Comparison of ENCODE assay signal across 15 mouse cellular contexts in genomic region chr2:30261064-30261736, GRCm38 (mm10). TPM values are rescaled to one million over a fixed set of nuclear protein-coding genes. Genes with fewer than 3 reads are reported as not detected.
DNase-seq lines count a peak whose midpoint lies in the region; ATAC-seq and TF ChIP-seq lines count a peak whose summit lies in the region.
"Had no signal": no experiment of that assay in that cellular context is flagged by ENCODE, and none has a peak within 500 bp of the region (broad histone marks: within the 10 kb centered on the region; RNA-seq: fewer than 3 reads in every experiment).

No protein-coding gene starts in this region.

- H3K27me3 ChIP-seq in forebrain, postnatal 0 days (ENCODE audit: insufficient read depth, low read length) = no peaks in the 10 kb centered on the region
- H3K27me3 ChIP-seq in forebrain, embryonic 14.5 days (replicated peaks; ENCODE audit: control insufficient read depth, insufficient read depth, low read length) = no peaks in the 10 kb centered on the region
- no peaks in the 10 kb centered on the region for H3K27me3 ChIP-seq in hindbrain, postnatal 0 days (ENCODE audit: insufficient read depth, low read length)
- H3K27me3 ChIP-seq in hindbrain, embryonic 10.5 days (ENCODE audit: insufficient read depth, poor library complexity, severe bottlenecking) = no peaks in the 10 kb centered on the region
- H3K27me3 ChIP-seq in lung, postnatal 0 days (replicated peaks; ENCODE audit: insufficient read depth, low read length) = no peaks in the 10 kb centered on the region
- H3K27me3 ChIP-seq in stomach, postnatal 0 days (ENCODE audit: control insufficient read depth, insufficient read depth, low read length) = no peaks in the 10 kb centered on the region

- no peak for DNase-seq in forebrain, postnatal 0 days
- DNase-seq in forebrain, embryonic 14.5 days (ENCODE audit: low spot score) = no peak
- peak; percentile 27 for DNase-seq in hindbrain, postnatal 0 days (ENCODE audit: low spot score)
- DNase-seq in hindbrain, embryonic 10.5 days (ENCODE audit: low spot score) = no peak
- no peak for DNase-seq in lung, postnatal 0 days (ENCODE audit: low spot score)
- no peak for DNase-seq in lung, postnatal 14 days
- DNase-seq in stomach, postnatal 0 days (ENCODE audit: low spot score) = no peak
- no peak for DNase-seq in c-Kit-positive CD71-positive TER-119-positive erythroid progenitor cells, embryonic 14.5 days (ENCODE audit: low spot score)
- DNase-seq: adrenal gland, postnatal 14 days; cerebellum, adult 11 months had no signal

- no peak overlapping the region for H3K27ac ChIP-seq in forebrain, postnatal 0 days (ENCODE audit: low read depth, low read length)
- no peak overlapping the region for H3K27ac ChIP-seq in forebrain, embryonic 14.5 days (ENCODE audit: low read depth, low read length)
- peak overlapping the region; percentile 51; the same call in 1 of the 2 replicates for H3K27ac ChIP-seq in hindbrain, postnatal 0 days
- no peak overlapping the region for H3K27ac ChIP-seq in hindbrain, embryonic 10.5 days
- no peak overlapping the region for H3K27ac ChIP-seq in lung, postnatal 0 days (ENCODE audit: low read length)
- H3K27ac ChIP-seq in stomach, postnatal 0 days (replicated peaks) = no peak overlapping the region

- no peak for ATAC-seq in forebrain, postnatal 0 days
- no peak for ATAC-seq in forebrain, embryonic 14.5 days
- no peak for ATAC-seq in hindbrain, postnatal 0 days
- ATAC-seq in lung, postnatal 0 days = no peak
- no peak for ATAC-seq in stomach, postnatal 0 days (ENCODE audit: low FRiP score, low TSS enrichment)

- no peaks in the 10 kb centered on the region for H3K9me3 ChIP-seq in forebrain, postnatal 0 days (ENCODE audit: low read length)
- H3K9me3 ChIP-seq in forebrain, embryonic 14.5 days (replicated peaks; ENCODE audit: control insufficient read depth, low read length) = no peaks in the 10 kb centered on the region
- H3K9me3 ChIP-seq in hindbrain, postnatal 0 days (ENCODE audit: low read length) = no peaks in the 10 kb centered on the region
- no peaks in the 10 kb centered on the region for H3K9me3 ChIP-seq in hindbrain, embryonic 10.5 days
- no peaks in the 10 kb centered on the region for H3K9me3 ChIP-seq in lung, postnatal 0 days (ENCODE audit: low read length)
- H3K9me3 ChIP-seq in stomach, postnatal 0 days (ENCODE audit: control insufficient read depth, low read length) = no peaks in the 10 kb centered on the region

- TF ChIP-seq CTCF in forebrain, postnatal 0 days (IDR thresholded peaks at IDR 0.05; ENCODE audit: low read depth) = peak; percentile 26; the same call in 1 of the 2 replicates
- peak; percentile 32 for TF ChIP-seq CTCF in hindbrain, postnatal 0 days (IDR thresholded peaks at IDR 0.05; ENCODE audit: low read depth)
- peak; percentile 43 for TF ChIP-seq CTCF in lung, postnatal 0 days (IDR thresholded peaks at IDR 0.05)
- TF ChIP-seq CTCF in stomach, postnatal 0 days (IDR thresholded peaks at IDR 0.05; ENCODE audit: low read depth) = peak; percentile 53

- H3K4me3 ChIP-seq in forebrain, postnatal 0 days (ENCODE audit: low read depth, low read length) = no peak overlapping the region
- no peak overlapping the region for H3K4me3 ChIP-seq in forebrain, embryonic 14.5 days (ENCODE audit: low read depth, low read length)
- H3K4me3 ChIP-seq in hindbrain, postnatal 0 days (ENCODE audit: low read length) = no peak overlapping the region
- no peak overlapping the region for H3K4me3 ChIP-seq in hindbrain, embryonic 10.5 days
- no peak overlapping the region for H3K4me3 ChIP-seq in lung, postnatal 0 days (ENCODE audit: low read depth, low read length)
- H3K4me3 ChIP-seq in stomach, postnatal 0 days (ENCODE audit: low read depth, low read length) = no peak overlapping the region

- no peak overlapping the region for H3K4me2 ChIP-seq in forebrain, postnatal 0 days (ENCODE audit: low read depth)
- H3K4me2 ChIP-seq in forebrain, embryonic 14.5 days (ENCODE audit: low read length) = no peak overlapping the region
- H3K4me2 ChIP-seq in hindbrain, postnatal 0 days (ENCODE audit: low read depth, low read length) = no peak overlapping the region
- H3K4me2 ChIP-seq in lung, postnatal 0 days (replicated peaks; ENCODE audit: low read depth, low read length) = no peak overlapping the region
- H3K4me2 ChIP-seq in stomach, postnatal 0 days (replicated peaks; ENCODE audit: low read depth) = no peak overlapping the region

- WGBS in forebrain, postnatal 0 days = 77% methylated on average over 4 of the region's 4 CpGs
- 90% methylated on average over 4 of the region's 4 CpGs for WGBS in forebrain, embryonic 14.5 days
- WGBS in hindbrain, postnatal 0 days = 80% methylated on average over 4 of the region's 4 CpGs
- 90% methylated on average over 4 of the region's 4 CpGs for WGBS in hindbrain, embryonic 10.5 days
- WGBS in lung, postnatal 0 days = 84% methylated on average over 4 of the region's 4 CpGs
- WGBS in stomach, postnatal 0 days = 81% methylated on average over 4 of the region's 4 CpGs

- H3K36me3 ChIP-seq in forebrain, postnatal 0 days (ENCODE audit: insufficient read depth) = peaks cover 64% of the 10 kb centered on the region
- peaks cover 86% of the 10 kb centered on the region for H3K36me3 ChIP-seq in forebrain, embryonic 14.5 days (ENCODE audit: control insufficient read depth, insufficient read depth, low read length)
- peaks cover 44% of the 10 kb centered on the region for H3K36me3 ChIP-seq in hindbrain, postnatal 0 days (ENCODE audit: insufficient read depth, low read length)
- H3K36me3 ChIP-seq in hindbrain, embryonic 10.5 days = peaks cover 100% of the 10 kb centered on the region
- peaks cover 43% of the 10 kb centered on the region for H3K36me3 ChIP-seq in lung, postnatal 0 days (ENCODE audit: insufficient read depth, low read length)
- H3K36me3 ChIP-seq in stomach, postnatal 0 days (ENCODE audit: control insufficient read depth, insufficient read depth, low read length) = peaks cover 35% of the 10 kb centered on the region

- peaks cover 3% of the 10 kb centered on the region; the same call in 1 of the 2 replicates for H3K4me1 ChIP-seq in forebrain, postnatal 0 days (ENCODE audit: insufficient read depth)
- H3K4me1 ChIP-seq in forebrain, embryonic 14.5 days (ENCODE audit: control insufficient read depth, insufficient read depth, low read length) = peaks cover 13% of the 10 kb centered on the region; the same call in 1 of the 2 replicates
- peaks cover 21% of the 10 kb centered on the region for H3K4me1 ChIP-seq in hindbrain, postnatal 0 days (ENCODE audit: insufficient read depth, low read length)
- H3K4me1 ChIP-seq in hindbrain, embryonic 10.5 days (replicated peaks) = peaks cover 22% of the 10 kb centered on the region
- peaks cover 21% of the 10 kb centered on the region for H3K4me1 ChIP-seq in lung, postnatal 0 days (ENCODE audit: insufficient read depth, low read depth, low read length)
- peaks cover 15% of the 10 kb centered on the region for H3K4me1 ChIP-seq in stomach, postnatal 0 days (replicated peaks; ENCODE audit: control insufficient read depth, insufficient read depth)

- TF ChIP-seq EP300 in lung, postnatal 0 days (IDR thresholded peaks at IDR 0.05) = no peak
- TF ChIP-seq EP300 in stomach, postnatal 0 days (optimal IDR thresholded peaks at IDR 0.05) = no peak

- H3K9ac ChIP-seq in forebrain, postnatal 0 days = no peak overlapping the region
- H3K9ac ChIP-seq in forebrain, embryonic 14.5 days (ENCODE audit: low read length) = no peak overlapping the region
- no peak overlapping the region for H3K9ac ChIP-seq in hindbrain, postnatal 0 days (replicated peaks; ENCODE audit: low read length)
- no peak overlapping the region for H3K9ac ChIP-seq in lung, postnatal 0 days (replicated peaks; ENCODE audit: low read depth)
- H3K9ac ChIP-seq in stomach, postnatal 0 days (ENCODE audit: low read length) = no peak overlapping the region

RNA-seq across cellular contexts. Expression of gene Phyhd1, which starts 4.8 kb away (rescaled TPM):
- total RNA-seq in forebrain, postnatal 0 days (2014; rRNA removed) = 6.3 and 15.7 TPM in 2 replicates
- polyA plus RNA-seq in forebrain, postnatal 0 days (2015; fragmentation: Nextera tagmentation; extraction: Ambion mirVana) = 5.0 and 6.3 TPM in 2 replicates
- 6.3 and 6.6 TPM in 2 replicates for polyA plus RNA-seq in forebrain, embryonic 14.5 days (2014; fragmentation: Nextera tagmentation; extraction: Ambion mirVana)
- 5.6 and 8.9 TPM in 2 replicates for total RNA-seq in hindbrain, postnatal 0 days (2014; rRNA removed)
- 6.2 and 7.4 TPM in 2 replicates for polyA plus RNA-seq in hindbrain, postnatal 0 days (2015; fragmentation: Nextera tagmentation; extraction: Ambion mirVana)
- 3.1 and 5.5 TPM in 2 replicates for polyA plus RNA-seq in hindbrain, embryonic 10.5 days (2016; fragmentation: Nextera tagmentation; extraction: Ambion mirVana)
- polyA plus RNA-seq in lung, postnatal 0 days (2015; fragmentation: Nextera tagmentation; extraction: Ambion mirVana) = 9.5 and 13.4 TPM in 2 replicates
- polyA plus RNA-seq in stomach, postnatal 0 days (2015; fragmentation: Nextera tagmentation; extraction: Ambion mirVana) = 5.8 and 7.1 TPM in 2 replicates

RNA-seq across cellular contexts. Expression of gene Gm28038, which starts 19.6 kb away (rescaled TPM):
- 2.4 TPM in 1 of 2 replicates, not detected in the other for total RNA-seq in forebrain, postnatal 0 days (2014; rRNA removed)
- polyA plus RNA-seq in forebrain, postnatal 0 days (2015; fragmentation: Nextera tagmentation; extraction: Ambion mirVana) = not detected in 2 replicates
- not detected in 2 replicates for polyA plus RNA-seq in forebrain, embryonic 14.5 days (2014; fragmentation: Nextera tagmentation; extraction: Ambion mirVana)
- total RNA-seq in hindbrain, postnatal 0 days (2014; rRNA removed) = not detected in 2 replicates
- not detected in 2 replicates for polyA plus RNA-seq in hindbrain, postnatal 0 days (2015; fragmentation: Nextera tagmentation; extraction: Ambion mirVana)
- not detected in 2 replicates for polyA plus RNA-seq in hindbrain, embryonic 10.5 days (2016; fragmentation: Nextera tagmentation; extraction: Ambion mirVana)
- not detected in 2 replicates for polyA plus RNA-seq in lung, postnatal 0 days (2015; fragmentation: Nextera tagmentation; extraction: Ambion mirVana)
- not detected in 2 replicates for polyA plus RNA-seq in stomach, postnatal 0 days (2015; fragmentation: Nextera tagmentation; extraction: Ambion mirVana)
- total RNA-seq: adrenal gland, postnatal 14 days; heart, adult 18-20 months; left cerebral cortex, postnatal 4 days had no signal
- polyA plus RNA-seq: intestine, embryonic 14.5 days; lung, adult 2 months; myocyte had no signal

RNA-seq across cellular contexts. Expression of gene Gm28035, which starts 20.8 kb away (rescaled TPM):
- total RNA-seq in forebrain, postnatal 0 days (2014; rRNA removed) = 4.2 and 5.1 TPM in 2 replicates
- polyA plus RNA-seq in forebrain, postnatal 0 days (2015; fragmentation: Nextera tagmentation; extraction: Ambion mirVana) = 0.13 and 0.16 TPM in 2 replicates
- 0.34 and 0.56 TPM in 2 replicates for polyA plus RNA-seq in forebrain, embryonic 14.5 days (2014; fragmentation: Nextera tagmentation; extraction: Ambion mirVana)
- total RNA-seq in hindbrain, postnatal 0 days (2014; rRNA removed) = 6.8 and 15.1 TPM in 2 replicates
- 0.25 and 0.31 TPM in 2 replicates for polyA plus RNA-seq in hindbrain, postnatal 0 days (2015; fragmentation: Nextera tagmentation; extraction: Ambion mirVana)
- 0.10 TPM in 1 of 2 replicates, not detected in the other for polyA plus RNA-seq in hindbrain, embryonic 10.5 days (2016; fragmentation: Nextera tagmentation; extraction: Ambion mirVana)
- 0.12 and 0.21 TPM in 2 replicates for polyA plus RNA-seq in lung, postnatal 0 days (2015; fragmentation: Nextera tagmentation; extraction: Ambion mirVana)
- 0.05 and 0.11 TPM in 2 replicates for polyA plus RNA-seq in stomach, postnatal 0 days (2015; fragmentation: Nextera tagmentation; extraction: Ambion mirVana)

RNA-seq across cellular contexts. Expression of gene Lrrc8a, which starts 23.7 kb away (rescaled TPM):
- 32.3 and 44.5 TPM in 2 replicates for total RNA-seq in forebrain, postnatal 0 days (2014; rRNA removed)
- polyA plus RNA-seq in forebrain, postnatal 0 days (2015; fragmentation: Nextera tagmentation; extraction: Ambion mirVana) = 48.0 and 55.3 TPM in 2 replicates
- 61.8 and 66.8 TPM in 2 replicates for polyA plus RNA-seq in forebrain, embryonic 14.5 days (2014; fragmentation: Nextera tagmentation; extraction: Ambion mirVana)
- total RNA-seq in hindbrain, postnatal 0 days (2014; rRNA removed) = 66.2 and 68.4 TPM in 2 replicates
- polyA plus RNA-seq in hindbrain, postnatal 0 days (2015; fragmentation: Nextera tagmentation; extraction: Ambion mirVana) = 59.7 and 61.9 TPM in 2 replicates
- 38.3 and 43.4 TPM in 2 replicates for polyA plus RNA-seq in hindbrain, embryonic 10.5 days (2016; fragmentation: Nextera tagmentation; extraction: Ambion mirVana)
- polyA plus RNA-seq in lung, postnatal 0 days (2015; fragmentation: Nextera tagmentation; extraction: Ambion mirVana) = 58.2 and 68.8 TPM in 2 replicates
- polyA plus RNA-seq in stomach, postnatal 0 days (2015; fragmentation: Nextera tagmentation; extraction: Ambion mirVana) = 30.3 and 31.7 TPM in 2 replicates

RNA-seq across cellular contexts. Expression of gene Dolk, which starts 24.9 kb away (rescaled TPM):
- 26.6 and 34.8 TPM in 2 replicates for total RNA-seq in forebrain, postnatal 0 days (2014; rRNA removed)
- 31.1 and 37.7 TPM in 2 replicates for polyA plus RNA-seq in forebrain, postnatal 0 days (2015; fragmentation: Nextera tagmentation; extraction: Ambion mirVana)
- 30.2 and 35.4 TPM in 2 replicates for polyA plus RNA-seq in forebrain, embryonic 14.5 days (2014; fragmentation: Nextera tagmentation; extraction: Ambion mirVana)
- 43.7 and 50.4 TPM in 2 replicates for total RNA-seq in hindbrain, postnatal 0 days (2014; rRNA removed)
- polyA plus RNA-seq in hindbrain, postnatal 0 days (2015; fragmentation: Nextera tagmentation; extraction: Ambion mirVana) = 42.1 and 43.5 TPM in 2 replicates
- polyA plus RNA-seq in hindbrain, embryonic 10.5 days (2016; fragmentation: Nextera tagmentation; extraction: Ambion mirVana) = 25.7 and 26.6 TPM in 2 replicates
- polyA plus RNA-seq in lung, postnatal 0 days (2015; fragmentation: Nextera tagmentation; extraction: Ambion mirVana) = 24.1 TPM in 2 replicates
- 21.1 and 21.9 TPM in 2 replicates for polyA plus RNA-seq in stomach, postnatal 0 days (2015; fragmentation: Nextera tagmentation; extraction: Ambion mirVana)
